Mouse (Mus musculus) adrenal gland, adult (tissue): ENCODE results near the gene Lhb.
"Not testable (repeated sequence)": the region's sequence is repeated elsewhere in the genome, so short reads cannot be mapped to it uniquely, and the experiment has no call there.

Experiments
- DNase-seq, 2 experiments: peaks; one replicate each; pipeline ENCODE4 v3.0.0; 2022 to 2023; ENCODE audit warnings: low spot score in 1 of 2; ENCODE audit not compliant: inconsistent age in 2 of 2

Lhb gene

GRCm38 (mm10) chr7:45451344-45451982 lies 30.8 kb downstream of the Lhb start:
- DNase-seq = peak; percentile 81 to 94

GRCm38 (mm10) chr7:45454971-45455370 lies 34.4 kb downstream of the Lhb start:
- DNase-seq = no peak

- peak in 1 of 2 experiments; percentile 44 for DNase-seq
These were observed 35.5 kb downstream of the Lhb start for GRCm38 (mm10) chr7:45455932-45456696.

- DNase-seq = peak; percentile 42 to 69
These were observed 36.1 kb downstream of the Lhb start for GRCm38 (mm10) chr7:45456721-45457203.

GRCm38 (mm10) chr7:45457204-45458060 lies 36.8 kb downstream of the Lhb start:
- DNase-seq = peak in 1 of 2 experiments; percentile 74

- DNase-seq = peak; percentile 77 to 90
These were observed 38.3 kb downstream of the Lhb start for GRCm38 (mm10) chr7:45458748-45459563.

GRCm38 (mm10) chr7:45459564-45460140 lies 39.0 kb downstream of the Lhb start, which contains the start of gene Ftl1:
Gene Ftl1 (minus strand): TSS chr7:45459884.
- DNase-seq = peak; percentile 98 to 99

- DNase-seq = no peak
These were observed 39.8 kb downstream of the Lhb start for GRCm38 (mm10) chr7:45460377-45460776.

GRCm38 (mm10) chr7:45460860-45461314 lies 40.3 kb downstream of the Lhb start:
- DNase-seq = peak; percentile 89 to 95

- DNase-seq = peak; percentile 45 to 71
These were observed 40.7 kb downstream of the Lhb start for GRCm38 (mm10) chr7:45461326-45461725.

- DNase-seq = no peak
These were observed 41.2 kb downstream of the Lhb start for GRCm38 (mm10) chr7:45461781-45462180.

- no peak for DNase-seq
These were observed 41.7 kb downstream of the Lhb start for GRCm38 (mm10) chr7:45462325-45462724.

GRCm38 (mm10) chr7:45462868-45463267 lies 42.2 kb downstream of the Lhb start:
- DNase-seq = not testable (repeated sequence)

- peak; percentile 36 to 59 for DNase-seq
These were observed 43.6 kb downstream of the Lhb start for GRCm38 (mm10) chr7:45463987-45464778.

GRCm38 (mm10) chr7:45465112-45465511 lies 44.5 kb downstream of the Lhb start:
- peak in 1 of 2 experiments; percentile 30 for DNase-seq

GRCm38 (mm10) chr7:45465549-45465948 lies 44.9 kb downstream of the Lhb start:
- DNase-seq = peak; percentile 42 to 55

- DNase-seq = peak; percentile 97 to 98
These were observed 45.9 kb downstream of the Lhb start, which contains the start of gene Bax for GRCm38 (mm10) chr7:45466283-45467089. Gene Bax (minus strand): TSS chr7:45466898.

GRCm38 (mm10) chr7:45467090-45467670 lies 46.6 kb downstream of the Lhb start:
- peak in 1 of 2 experiments; percentile 34 for DNase-seq
